Mouse (Mus musculus): ENCODE results near the gene Cdhr2.

The Cdhr2 gene

DNA sequence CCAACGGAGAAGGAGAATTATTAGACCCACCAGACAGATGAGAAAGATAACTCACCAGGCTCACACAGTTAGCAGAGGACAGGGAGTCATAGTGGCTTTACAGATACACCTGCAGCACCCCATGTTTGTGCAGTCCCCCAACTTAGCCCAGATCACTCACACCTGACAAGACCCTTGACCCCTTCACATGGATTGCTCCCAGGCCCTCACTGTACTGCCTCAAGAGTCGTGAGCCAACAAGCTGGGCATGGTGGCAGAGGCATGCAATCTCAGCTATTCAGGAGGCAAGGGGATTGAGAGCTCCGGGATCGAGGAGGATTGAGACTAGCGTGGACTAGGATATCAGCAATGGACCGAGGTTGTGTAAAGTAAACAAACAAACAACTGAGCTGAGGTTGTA lies 52.5 kb downstream of the Cdhr2 start:
- no peak for DNase-seq

DNA sequence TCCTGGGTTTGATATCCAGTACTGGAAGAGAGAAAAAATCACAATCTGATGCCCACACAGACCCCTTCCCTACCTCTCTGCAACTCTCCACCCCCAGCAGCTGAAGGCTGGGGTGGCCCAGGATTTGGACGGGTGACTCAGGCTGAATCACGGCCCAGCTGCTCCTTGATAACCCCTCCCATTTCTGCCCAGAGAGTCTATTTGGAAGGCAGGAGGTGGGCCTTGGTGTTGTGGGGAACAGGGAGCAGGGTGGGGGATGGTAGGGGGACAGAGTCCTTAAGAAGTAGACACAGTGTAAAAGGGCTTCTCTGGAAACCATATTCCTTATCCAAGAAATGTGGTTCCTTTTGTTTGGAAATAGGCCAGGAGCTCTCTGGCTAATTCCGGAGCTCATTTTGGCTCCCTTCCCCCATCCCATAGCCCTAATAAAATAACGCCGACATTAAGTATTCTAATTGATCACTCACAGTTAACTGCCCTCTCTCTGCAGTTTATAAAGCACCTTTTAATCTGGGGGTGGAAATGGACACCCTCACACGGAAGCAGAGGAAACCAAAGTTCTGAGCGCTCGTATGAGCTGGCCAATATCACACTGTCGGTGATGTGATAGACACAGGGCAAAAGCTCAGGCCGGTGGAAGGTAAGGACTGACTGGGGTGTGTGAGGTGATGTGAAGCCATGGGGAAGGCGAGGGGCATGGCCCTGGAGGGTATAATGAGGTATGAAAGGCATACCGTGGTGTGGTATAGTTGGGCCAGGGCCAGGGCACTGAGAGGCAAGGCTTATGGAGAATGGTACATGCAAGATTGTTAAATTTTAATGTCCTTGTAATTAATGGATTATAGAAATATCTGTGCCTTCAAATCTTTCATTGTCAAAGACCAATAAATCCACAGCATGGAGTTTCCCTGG lies 53.2 kb downstream of the Cdhr2 start:
- no peak for DNase-seq

DNA sequence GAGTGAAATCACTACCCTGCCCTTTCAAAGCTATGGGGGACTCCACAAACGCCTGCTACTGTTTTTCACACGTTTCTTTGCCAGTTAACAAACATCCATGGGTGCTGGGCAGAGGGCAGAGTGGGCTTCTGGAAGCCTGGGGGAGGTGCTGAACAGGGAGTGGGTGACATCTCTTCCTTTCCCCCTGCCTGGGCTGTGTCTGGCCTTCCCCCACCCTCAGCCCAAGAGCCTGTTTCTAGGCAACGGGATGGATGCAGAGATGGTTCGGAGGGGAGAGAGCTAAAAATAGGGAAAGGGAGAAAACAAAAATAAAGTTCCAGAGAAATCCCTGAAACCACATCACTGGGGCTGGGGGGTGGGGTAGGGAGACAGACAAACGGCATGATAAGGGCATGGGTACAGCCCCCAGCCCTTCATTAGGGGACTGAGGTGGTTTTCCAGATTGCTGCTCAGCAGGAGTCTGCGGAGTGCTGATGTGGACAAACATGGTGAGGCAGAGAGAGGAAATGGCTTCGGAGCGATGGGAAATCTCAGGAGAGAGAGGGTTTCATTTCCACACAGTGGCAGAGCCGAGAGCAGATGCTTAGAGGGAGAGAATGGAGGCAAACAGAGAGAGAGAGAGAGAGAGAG lies 54.1 kb downstream of the Cdhr2 start:
- DNase-seq = no peak

DNA sequence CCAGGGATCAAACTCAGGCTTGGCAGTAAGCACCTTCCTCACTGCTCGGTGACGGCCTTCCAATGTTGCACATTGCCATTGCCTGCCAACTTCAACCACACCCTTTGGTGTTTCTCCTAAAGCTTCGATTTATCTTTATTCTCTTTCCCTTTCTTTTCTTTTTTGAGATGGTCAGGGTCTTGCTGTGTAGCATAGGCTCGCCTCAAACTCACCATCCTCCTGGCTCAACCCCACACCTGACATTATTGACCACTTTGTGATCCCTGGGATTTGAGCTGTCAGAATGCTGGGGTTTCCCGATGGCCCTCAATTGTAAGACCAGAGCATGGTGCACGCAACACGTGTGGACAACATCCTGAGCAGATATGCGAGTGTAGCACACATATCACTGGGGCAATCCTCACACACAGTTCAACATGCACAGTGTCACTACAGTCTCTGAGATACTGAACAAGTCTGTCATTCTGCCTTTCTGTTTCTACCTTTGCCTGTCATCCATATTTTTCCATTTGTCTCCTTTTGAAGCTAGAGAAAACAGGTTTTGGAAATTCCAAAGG lies 55.0 kb downstream of the Cdhr2 start:
- no peak for DNase-seq

DNA sequence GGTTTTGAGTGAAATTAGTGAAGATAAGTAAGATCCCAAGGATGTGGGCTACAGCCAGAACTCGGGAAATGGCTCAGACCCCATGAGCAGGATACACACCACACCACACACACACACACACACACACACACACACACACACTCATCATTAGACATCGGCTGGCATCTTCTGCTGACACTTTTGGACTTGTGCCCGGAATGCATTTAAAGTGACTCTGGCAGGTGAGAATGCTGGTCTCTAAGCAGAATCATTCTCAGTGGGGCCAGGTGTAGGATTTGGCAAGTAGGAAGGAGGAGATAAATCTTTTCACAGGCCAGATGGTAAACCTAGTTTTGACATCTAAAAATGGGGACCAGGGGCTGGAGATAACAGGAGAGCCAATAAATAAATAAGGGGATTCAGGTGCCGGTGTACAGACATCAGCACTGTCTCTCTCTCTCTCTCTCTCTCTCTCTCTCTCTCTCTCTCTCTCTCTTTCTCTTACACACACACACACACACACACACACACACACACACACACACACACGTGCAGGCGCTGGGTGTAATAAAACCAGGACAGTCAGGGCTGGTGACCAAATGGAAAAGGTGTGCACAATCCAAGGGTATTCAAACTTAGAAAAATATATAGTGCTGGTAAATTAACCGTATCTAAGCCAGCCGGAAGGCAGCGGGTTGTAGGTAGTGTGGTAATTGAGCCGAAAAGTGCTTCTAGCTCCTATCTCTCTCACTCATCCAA lies 56.0 kb downstream of the Cdhr2 start:
- DNase-seq = no peak

DNA sequence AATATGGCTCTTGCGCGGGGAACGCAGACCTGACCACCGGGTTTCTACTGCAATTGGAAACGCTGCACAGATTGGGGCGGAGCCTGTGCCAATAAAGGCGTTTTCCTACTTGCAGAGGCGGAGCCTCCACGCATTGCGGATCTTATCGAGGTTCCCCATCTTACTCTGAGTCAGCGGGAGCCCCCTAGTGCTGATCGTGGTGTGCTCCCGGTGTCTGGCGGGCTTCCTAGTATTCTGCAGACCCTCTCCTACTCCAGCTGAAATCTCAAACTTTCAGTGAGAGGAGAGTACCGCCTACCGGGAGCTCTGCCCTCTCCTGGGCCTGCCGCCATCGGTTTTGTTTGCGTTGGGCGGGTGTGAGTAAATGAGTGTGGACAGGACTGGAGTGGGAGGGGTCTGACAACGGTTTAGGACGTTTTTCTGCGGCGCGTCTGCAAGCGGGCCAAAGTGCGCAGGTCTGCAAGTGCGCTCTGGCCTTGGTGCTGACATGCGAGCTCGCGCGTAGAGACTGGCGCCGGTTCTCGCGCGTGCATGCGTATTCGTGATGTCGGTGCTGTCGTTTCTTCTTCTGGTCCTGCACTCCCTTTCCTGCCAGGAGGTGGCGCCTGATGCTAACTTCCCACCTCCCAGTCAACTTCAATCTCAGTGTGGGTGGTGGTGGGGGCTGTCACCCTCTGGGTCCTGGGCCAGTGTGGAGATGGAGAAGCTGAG lies 56.9 kb downstream of the Cdhr2 start:
- DNase-seq = peak; percentile 90

DNA sequence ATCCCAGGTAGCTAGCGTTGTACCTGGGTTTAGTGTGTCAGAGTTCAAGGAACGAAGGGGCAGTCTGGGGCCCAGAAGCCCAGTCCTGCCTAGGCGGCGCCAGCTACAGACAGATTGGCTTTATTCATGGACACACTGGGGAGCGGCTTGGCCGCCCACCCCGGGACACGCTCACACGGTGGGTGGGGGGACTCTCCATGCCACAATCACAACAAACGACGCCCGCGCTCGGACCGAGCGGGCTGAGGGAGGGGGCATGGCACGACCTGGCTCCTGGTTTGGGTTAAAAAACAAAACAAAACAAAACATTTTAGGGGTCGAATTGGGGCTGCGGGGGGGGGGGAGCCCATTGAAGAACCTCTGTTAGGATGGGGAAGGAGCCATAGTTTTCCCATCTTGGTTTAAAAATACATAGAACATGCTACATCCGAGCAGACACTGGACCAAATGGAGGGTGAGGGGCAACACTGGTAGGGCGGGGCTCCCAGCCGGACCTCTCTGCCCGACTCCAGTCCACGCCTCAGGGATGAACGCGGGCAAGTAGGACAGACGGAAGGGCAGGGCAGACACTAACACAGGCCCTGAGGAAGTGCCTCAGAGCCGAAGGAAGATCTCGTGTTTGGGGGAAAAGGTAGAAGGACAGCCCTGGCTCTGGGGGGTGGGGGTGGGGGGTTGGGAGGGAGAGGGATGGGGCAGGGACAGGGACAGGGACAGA lies 57.7 kb downstream of the Cdhr2 start:
- no peak for DNase-seq

DNA sequence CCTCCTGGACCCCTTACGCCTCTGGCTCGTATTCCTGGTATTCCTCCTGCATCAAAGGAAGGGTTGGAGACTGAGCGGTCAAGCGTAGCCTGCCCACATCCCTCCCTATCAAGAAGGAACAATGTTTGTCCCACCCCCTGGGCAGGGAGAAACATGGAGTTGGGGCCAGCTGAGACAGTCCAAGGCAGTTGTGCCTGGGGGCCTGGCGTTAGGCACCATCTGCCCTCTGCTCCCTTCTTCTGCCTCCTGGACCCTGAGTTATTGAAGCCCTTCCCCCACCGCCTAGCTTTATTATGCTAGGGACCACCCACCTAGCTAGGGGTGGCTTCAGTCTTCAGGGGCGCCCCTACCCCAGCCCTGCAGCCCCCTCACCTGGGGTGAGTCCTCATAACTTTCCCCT lies 58.2 kb downstream of the Cdhr2 start:
- no peak for DNase-seq

DNA sequence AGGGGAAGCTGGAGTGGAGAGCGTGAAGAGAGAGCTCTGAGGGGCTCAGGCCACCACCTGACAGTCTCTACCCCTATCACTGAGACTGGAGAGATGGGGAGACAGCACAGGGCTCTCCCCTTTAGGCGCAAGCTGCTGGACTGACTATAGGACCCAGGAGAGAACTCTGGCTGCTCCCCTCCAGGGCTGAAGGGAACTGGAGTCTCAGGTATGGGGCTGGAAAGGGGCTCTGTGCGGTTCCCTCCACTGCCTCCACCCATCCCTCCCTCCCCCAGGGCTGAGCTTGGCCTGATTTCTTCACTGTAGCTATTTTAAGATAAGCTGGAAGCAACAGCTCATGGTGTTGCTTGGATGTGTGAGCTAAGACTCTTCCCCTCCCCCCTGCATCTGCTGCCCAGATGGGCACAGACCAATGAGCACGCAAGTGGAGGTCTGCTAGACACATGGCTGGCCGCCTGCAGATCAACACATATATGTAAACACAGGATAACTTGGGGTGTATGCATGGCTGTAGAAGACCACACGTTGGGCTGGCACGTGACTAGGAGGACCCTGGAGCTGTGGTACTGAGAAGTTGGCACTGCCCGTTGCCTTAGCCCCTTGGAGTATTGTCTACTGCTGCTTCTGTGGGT lies 59.0 kb downstream of the Cdhr2 start:
- DNase-seq = no peak

DNA sequence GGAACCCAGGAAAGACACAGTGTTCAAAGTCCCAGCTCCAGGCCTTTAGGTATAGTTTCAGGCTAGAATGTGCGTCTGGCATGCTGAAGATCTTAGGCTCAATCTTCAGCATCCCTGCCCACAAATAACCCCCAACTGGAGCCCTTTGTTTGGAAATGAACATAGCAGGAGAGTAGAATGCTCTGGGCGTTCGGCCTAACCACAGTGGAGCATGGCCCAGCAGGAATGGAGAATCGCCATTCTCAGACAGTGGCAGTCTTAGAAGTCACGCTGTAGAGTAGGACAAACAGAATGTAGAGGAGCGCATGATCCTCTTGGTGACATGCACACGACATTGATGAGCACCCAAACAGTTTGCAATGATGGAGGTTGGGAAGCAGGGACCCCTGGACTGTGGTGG lies 59.6 kb downstream of the Cdhr2 start:
- DNase-seq = no peak

DNA sequence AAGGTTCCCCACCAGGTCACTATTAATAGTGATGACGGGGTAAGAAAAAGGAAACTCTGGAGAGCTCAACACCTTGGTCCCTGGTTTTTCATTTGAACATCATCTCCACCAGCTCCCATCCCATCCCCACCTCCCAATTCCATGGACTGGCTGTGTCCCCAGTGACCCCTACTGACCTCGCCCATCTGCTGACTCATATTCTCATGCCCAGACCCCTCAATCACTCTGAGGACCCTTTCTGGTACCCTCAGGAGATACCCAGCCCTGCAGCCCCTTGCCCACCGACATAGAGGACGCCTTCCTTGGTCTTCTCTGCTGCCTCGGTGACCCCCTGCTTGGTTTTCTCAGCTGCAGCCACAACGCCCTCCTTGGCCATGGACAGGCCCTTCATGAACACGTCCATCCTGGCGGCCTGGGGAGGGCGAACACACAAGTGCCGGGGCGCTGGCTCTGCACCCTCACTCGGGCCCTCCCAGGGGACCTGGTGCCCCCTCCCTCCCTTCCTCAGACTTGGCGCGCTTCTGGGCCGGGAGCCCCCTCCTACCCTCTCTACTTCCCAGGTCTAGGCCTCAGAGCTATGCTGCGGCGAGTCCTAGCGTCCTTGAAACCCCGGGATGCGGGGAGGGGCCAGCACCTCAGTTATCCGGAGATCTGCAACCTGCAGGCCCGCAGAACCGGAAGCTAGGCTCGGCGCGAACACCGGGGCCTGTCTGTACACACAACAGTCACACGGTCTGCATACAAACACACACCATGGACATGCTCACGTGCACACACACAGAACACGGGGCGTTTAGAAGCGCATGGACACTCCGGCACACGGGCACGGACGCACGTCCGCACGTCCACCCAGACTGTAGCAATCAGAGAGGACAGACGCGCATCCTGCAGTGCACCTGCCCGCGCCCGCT lies 64.3 kb downstream of the Cdhr2 start:
- no peak for DNase-seq

DNA sequence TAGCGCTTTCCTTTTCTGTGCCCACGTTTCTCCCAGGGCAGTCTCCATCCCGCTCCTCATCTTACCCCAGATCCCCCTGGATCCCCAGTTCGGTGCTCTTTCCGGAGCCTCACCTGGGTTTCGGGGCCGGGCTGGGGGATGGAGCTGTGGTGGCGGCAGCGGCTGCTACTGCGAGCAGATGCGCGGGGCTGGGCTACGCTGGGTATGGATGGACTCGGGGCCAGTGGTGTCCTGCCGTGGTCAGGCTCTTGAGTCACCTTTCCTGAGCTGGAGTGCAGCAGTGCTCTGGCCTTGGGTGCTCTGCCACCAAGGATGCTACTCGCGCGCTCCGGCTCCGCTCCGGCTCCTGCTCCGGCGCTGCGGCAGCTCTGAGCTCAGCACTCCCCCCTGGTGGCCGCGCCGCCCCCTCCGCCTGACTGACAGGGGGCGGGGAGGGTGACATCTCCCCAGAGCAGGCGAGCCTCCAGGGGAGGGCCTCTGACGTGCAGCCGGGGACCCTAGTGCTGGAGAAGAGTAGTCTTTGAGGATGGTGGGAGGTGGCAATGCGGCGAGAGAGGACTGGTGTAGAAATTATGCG lies 65.0 kb downstream of the Cdhr2 start, which contains the start of gene Sncb:
TSS of gene Sncb (minus strand) at position 404 of the 577 bp plus-strand sequence.
- peak; percentile 58 for DNase-seq

DNA sequence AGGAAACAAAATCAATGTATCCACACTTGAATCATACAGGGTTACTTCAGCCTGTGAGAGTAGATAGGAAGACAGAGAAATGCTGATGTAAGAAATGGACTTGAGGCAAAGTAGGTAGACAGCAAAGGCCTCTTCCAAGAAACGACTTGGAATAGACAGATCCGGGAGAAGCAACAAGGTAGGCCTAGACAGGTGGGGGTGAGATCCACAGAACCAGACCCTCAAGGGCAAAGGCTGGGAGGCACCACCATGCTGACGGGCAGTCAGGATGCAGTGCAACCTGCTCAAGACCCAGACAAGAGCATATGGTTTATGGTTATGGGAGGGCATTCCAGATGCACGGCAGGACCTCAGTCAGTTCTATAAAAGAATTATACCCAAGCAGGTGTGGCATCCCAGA lies 65.8 kb downstream of the Cdhr2 start:
- DNase-seq = no peak

DNA sequence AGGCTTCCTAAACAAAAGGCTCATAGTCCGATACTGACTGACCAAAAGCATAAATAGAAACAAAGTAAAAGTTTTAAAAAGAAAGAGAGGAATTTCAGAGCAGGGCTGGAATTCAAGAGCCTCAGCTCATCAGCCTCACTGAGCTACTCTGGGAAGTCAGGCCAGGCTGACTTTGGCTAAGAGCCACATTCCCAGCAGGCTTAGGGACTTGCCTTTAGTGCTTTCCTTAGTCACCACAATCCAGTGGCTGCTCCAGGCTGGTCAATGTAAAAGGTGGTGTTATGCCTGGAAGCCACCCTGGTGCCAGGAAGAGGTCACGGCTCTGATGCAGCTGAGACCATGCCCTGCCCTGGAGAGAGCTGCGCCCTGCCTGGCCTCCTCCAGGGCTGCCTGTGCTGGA lies 79.3 kb downstream of the Cdhr2 start:
- DNase-seq = peak; percentile 67

DNA sequence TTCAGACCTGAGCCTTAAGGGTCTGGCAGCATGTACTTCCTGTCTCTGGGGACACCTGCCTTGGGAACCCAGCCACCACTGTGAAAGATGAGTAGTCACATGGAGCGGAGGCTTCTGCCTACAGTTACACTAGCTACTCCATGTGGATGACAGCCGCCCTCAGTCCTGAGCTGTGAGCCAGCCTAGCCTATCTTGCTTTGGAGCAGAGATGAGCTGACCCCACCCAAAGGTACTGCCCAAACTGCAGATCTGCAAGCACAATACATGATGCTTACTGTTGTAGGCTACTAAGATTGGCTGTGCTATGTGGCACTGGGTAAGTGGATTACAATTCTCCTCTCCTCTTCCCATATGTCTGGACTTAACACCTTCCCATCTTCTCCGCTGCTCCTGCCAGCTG lies 79.8 kb downstream of the Cdhr2 start:
- no peak for DNase-seq

DNA sequence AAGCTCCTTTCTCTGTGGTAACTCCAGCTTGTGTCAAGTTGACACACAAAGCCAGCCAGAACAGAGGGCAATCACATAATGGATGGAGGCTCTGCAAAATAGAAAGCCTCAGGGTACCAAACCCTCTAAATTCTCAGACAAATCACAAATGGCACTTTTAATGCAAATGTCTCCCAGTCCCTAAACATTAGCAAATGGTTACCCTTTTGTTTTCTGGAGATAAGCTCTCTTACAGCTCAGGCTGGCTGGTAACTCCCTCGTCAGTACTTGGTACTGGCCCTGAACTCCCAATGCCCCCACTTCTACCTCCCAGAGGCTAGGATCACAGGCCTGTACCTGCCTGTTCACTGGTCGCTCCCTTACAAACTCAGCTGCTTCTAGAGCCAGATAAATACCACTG lies 82.0 kb downstream of the Cdhr2 start:
- no peak for DNase-seq

DNA sequence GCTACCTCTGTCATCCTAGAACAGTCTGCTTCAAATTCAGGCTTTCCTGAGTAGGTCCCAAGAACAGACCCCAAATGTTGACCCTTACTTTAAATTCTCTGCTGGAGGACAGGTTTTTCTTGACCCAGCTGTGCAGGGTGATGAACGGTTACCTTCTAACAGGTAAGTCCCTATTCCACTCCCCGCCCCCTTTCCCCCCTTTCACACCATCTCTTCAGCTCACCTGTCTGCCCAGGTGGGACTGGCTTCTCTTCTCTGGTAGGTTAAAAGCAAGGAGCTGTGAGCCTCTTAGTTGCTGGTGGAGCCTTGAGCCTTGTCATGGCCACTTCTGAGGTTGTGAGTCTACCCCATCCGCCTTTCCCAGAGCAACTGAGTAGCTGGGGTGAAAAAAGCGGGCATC lies 82.4 kb downstream of the Cdhr2 start, which contains the start of gene Eif4e1b:
TSS of gene Eif4e1b (plus strand) at position 301 of the 400 bp plus-strand sequence.
- no peak for DNase-seq
